Mouse (Mus musculus) heart, adult 2 months (tissue): ENCODE measurements around the gene Tubb4b.

Experiments
- CTCF ChIP-seq: fragments of 200-600 bp; IDR thresholded peaks from 2 replicates; pipeline ENCODE4 v1.8.1; 2022; ENCODE audit warnings: antibody characterized with exemption, mild to moderate bottlenecking, moderate library complexity
- EP300 ChIP-seq: fragments of 200-500 bp; IDR thresholded peaks from 2 replicates; pipeline ENCODE4 v1.6.1; 2011; ENCODE audit warnings: low read depth, low read length, control low read depth; ENCODE audit not compliant: insufficient read depth
- POLR2A ChIP-seq: fragments of 200-500 bp; IDR thresholded peaks from 2 replicates; pipeline ENCODE4 v1.6.1; 2011; ENCODE audit warnings: mild to moderate bottlenecking, low read depth, low read length, control low read depth; ENCODE audit not compliant: insufficient read depth

- no peak for TF ChIP-seq POLR2A
- TF ChIP-seq CTCF = no peak
- TF ChIP-seq EP300 = no peak
Observed at GRCm38 (mm10) chr2:25244144-25244543, 19.6 kb upstream of the Tubb4b start.
